In the genomic region with DNA sequence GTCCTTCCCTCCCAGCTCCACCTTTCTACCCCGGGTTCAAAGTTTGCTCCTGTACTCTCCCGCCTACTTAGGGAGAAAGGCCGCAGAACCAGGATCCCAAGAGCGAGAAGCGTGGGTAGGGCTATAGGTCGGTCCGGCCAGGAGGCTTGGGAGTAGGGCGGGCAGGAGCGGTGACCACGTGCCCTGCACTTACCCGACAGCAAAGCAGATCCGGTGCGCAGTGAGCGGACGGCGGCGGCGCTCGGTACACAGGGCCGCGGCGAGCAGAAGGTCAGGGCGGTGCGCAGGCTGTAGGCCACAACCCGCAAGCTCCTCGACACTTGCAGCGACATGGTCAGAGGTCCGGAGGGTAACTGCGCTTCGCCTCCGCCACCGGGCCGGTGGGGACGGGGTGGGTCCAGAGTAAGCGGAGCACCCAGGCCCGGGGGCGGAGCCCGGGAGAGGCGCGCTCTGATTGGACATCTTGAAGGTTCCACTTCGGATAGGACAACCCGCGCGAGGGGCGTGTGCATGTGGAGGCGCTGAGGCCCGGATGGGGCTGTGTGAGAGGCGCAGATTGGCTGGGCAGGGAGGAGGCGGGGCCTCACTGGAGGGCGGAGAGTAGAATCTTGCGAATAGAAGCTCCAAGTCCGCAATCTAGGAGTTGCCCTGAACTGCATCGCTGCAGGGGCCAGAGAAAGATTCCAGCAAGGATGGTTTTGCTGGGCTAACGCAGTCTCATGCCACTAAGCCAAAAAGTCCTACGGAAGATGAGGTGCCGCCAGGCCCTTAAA, we compare ENCODE assay signal across 8 mouse cellular contexts. TPM values are rescaled to one million over a fixed set of nuclear protein-coding genes. Genes with fewer than 3 reads are reported as not detected.
DNase-seq lines count a peak whose midpoint lies in the region; ATAC-seq and TF ChIP-seq lines count a peak whose summit lies in the region.

Gene Gcsh (minus strand): TSS at position 443 of the 773 bp plus-strand sequence.

- no peaks in the 10 kb centered on the region for H3K36me3 ChIP-seq in embryonic facial prominence, embryonic 15.5 days
- 0 out of 2 replicates have a peak, but pooled peaks cover 2% of the 10 kb centered on the region for H3K36me3 ChIP-seq in limb, embryonic 14.5 days (ENCODE audit: control insufficient read depth, insufficient read depth, low read length)
- no peaks in the 10 kb centered on the region for H3K36me3 ChIP-seq in midbrain, postnatal 0 days (ENCODE audit: insufficient read depth, low read length)

- H3K9me3 ChIP-seq in embryonic facial prominence, embryonic 15.5 days (replicated peaks): no peaks in the 10 kb centered on the region
- H3K9me3 ChIP-seq in limb, embryonic 14.5 days (ENCODE audit: control insufficient read depth, low read length): no peaks in the 10 kb centered on the region
- H3K9me3 ChIP-seq in midbrain, postnatal 0 days (ENCODE audit: low read length): no peaks in the 10 kb centered on the region

- TF ChIP-seq POLR2A in bone marrow, adult 2 months (IDR thresholded peaks at IDR 0.05; ENCODE audit: borderline replicate concordance, control insufficient read depth, low read depth, low read length): 0 out of 2 replicates have a peak, but pooled peaks have one; percentile 32
- peak; percentile 83; the same call in 1 of the 2 replicates for TF ChIP-seq POLR2A in limb, embryonic 14.5 days (IDR thresholded peaks at IDR 0.05; ENCODE audit: borderline replicate concordance, extremely low read depth, insufficient read depth, insufficient read length)

- no peak; the same call in 1 of the 2 replicates for TF ChIP-seq CTCF in bone marrow, adult 2 months (IDR thresholded peaks at IDR 0.05; ENCODE audit: control insufficient read depth, insufficient read depth, low read length)
- no peak for TF ChIP-seq CTCF in midbrain, postnatal 0 days (IDR thresholded peaks at IDR 0.05)

- peak; percentile 99 for DNase-seq in 416B (ENCODE audit: low read depth)
- DNase-seq in heart, adult 8-10 months (ENCODE audit: low spot score): peak; percentile 99
- peak; percentile 100 for DNase-seq in kidney, adult 9 months
- peak; percentile 99 for DNase-seq in limb, embryonic 14.5 days (ENCODE audit: low spot score)
- DNase-seq in midbrain, postnatal 0 days (ENCODE audit: low spot score): peak; percentile 99
- DNase-seq in spleen, postnatal 14 days (ENCODE audit: low spot score in 2 of 2): peak; percentile 89 to 93

- H3K4me2 ChIP-seq in embryonic facial prominence, embryonic 15.5 days (replicated peaks): peak within 1 kb of the TSS; percentile 95
- peak within 1 kb of the TSS; percentile 76 for H3K4me2 ChIP-seq in limb, embryonic 14.5 days (replicated peaks; ENCODE audit: low read depth, low read length, severe bottlenecking)
- peak within 1 kb of the TSS; percentile 91 for H3K4me2 ChIP-seq in midbrain, postnatal 0 days (ENCODE audit: low read depth, low read length, poor library complexity, severe bottlenecking)

- H3K4me3 ChIP-seq in bone marrow, adult 2 months (replicated peaks; ENCODE audit: control insufficient read depth, low read depth, low read length): peak within 1 kb of the TSS; percentile 96
- H3K4me3 ChIP-seq in embryonic facial prominence, embryonic 15.5 days (replicated peaks): peak within 1 kb of the TSS; percentile 87
- H3K4me3 ChIP-seq in limb, embryonic 14.5 days (replicated peaks; ENCODE audit: low read length): peak within 1 kb of the TSS; percentile 62
- peak within 1 kb of the TSS; percentile 69 for H3K4me3 ChIP-seq in midbrain, postnatal 0 days (ENCODE audit: low read depth, low read length)

- ATAC-seq in embryonic facial prominence, embryonic 15.5 days (ENCODE audit: insufficient number of reproducible peaks, low FRiP score, low TSS enrichment, low read depth): peak; percentile 100
- ATAC-seq in limb, embryonic 14.5 days (ENCODE audit: low FRiP score, low read depth): peak; percentile 100
- peak; percentile 100 for ATAC-seq in midbrain, postnatal 0 days (ENCODE audit: low FRiP score)

- H3K9ac ChIP-seq in embryonic facial prominence, embryonic 15.5 days: peak within 1 kb of the TSS; percentile 57
- peak within 1 kb of the TSS; percentile 64 for H3K9ac ChIP-seq in limb, embryonic 14.5 days (ENCODE audit: low read depth, low read length, severe bottlenecking)
- peak within 1 kb of the TSS; percentile 54 for H3K9ac ChIP-seq in midbrain, postnatal 0 days (replicated peaks; ENCODE audit: low read length, poor library complexity, severe bottlenecking)

- no peaks in the 10 kb centered on the region for H3K27me3 ChIP-seq in embryonic facial prominence, embryonic 15.5 days
- no peaks in the 10 kb centered on the region for H3K27me3 ChIP-seq in limb, embryonic 14.5 days (ENCODE audit: control insufficient read depth, insufficient read depth, low read length)
- no peaks in the 10 kb centered on the region for H3K27me3 ChIP-seq in midbrain, postnatal 0 days (ENCODE audit: insufficient read depth, low read length)

- H3K4me1 ChIP-seq in bone marrow, adult 2 months (ENCODE audit: control insufficient read depth, insufficient read depth, low read length): peaks cover 1% of the 10 kb centered on the region; the same call in 1 of the 2 replicates
- peaks cover 14% of the 10 kb centered on the region; the same call in 1 of the 2 replicates for H3K4me1 ChIP-seq in embryonic facial prominence, embryonic 15.5 days
- peaks cover 7% of the 10 kb centered on the region for H3K4me1 ChIP-seq in limb, embryonic 14.5 days (ENCODE audit: control insufficient read depth, insufficient read depth, low read length)
- H3K4me1 ChIP-seq in midbrain, postnatal 0 days (ENCODE audit: insufficient read depth, low read length): no peaks in the 10 kb centered on the region

- WGBS in bone marrow, adult 2 months: 1% methylated on average over 56 of the region's 56 CpGs
- WGBS in embryonic facial prominence, embryonic 15.5 days: under 1% methylated on average over 56 of the region's 56 CpGs
- under 1% methylated on average over 55 of the region's 56 CpGs for WGBS in limb, embryonic 14.5 days
- WGBS in midbrain, postnatal 0 days: under 1% methylated on average over 54 of the region's 56 CpGs

- peak within 1 kb of the TSS; percentile 48; the same call in 1 of the 2 replicates for H3K27ac ChIP-seq in bone marrow, adult 2 months (ENCODE audit: control insufficient read depth, insufficient read depth, low read depth, low read length, poor library complexity)
- peak within 1 kb of the TSS; percentile 70; the same call in 1 of the 2 replicates for H3K27ac ChIP-seq in embryonic facial prominence, embryonic 15.5 days (replicated peaks)
- H3K27ac ChIP-seq in limb, embryonic 14.5 days (replicated peaks; ENCODE audit: low read depth, low read length): 0 out of 2 replicates have a peak within 1 kb of the TSS, but pooled peaks have one; percentile 19
- H3K27ac ChIP-seq in midbrain, postnatal 0 days (ENCODE audit: low read depth, low read length): no peak within 1 kb of the TSS

RNA-seq across cellular contexts. Expression of gene Gcsh, which starts in this region (rescaled TPM):
- 6.8 and 29.3 TPM in 2 replicates for polyA plus RNA-seq in bone marrow, adult 2 months (2011; ENCODE audit: insufficient read depth, insufficient read length, low replicate concordance, missing spikeins)
- polyA plus RNA-seq in embryonic facial prominence, embryonic 15.5 days (2015; fragmentation: Nextera tagmentation; extraction: Ambion mirVana): 82.4 and 86.5 TPM in 2 replicates
- total RNA-seq in heart, adult 8-10 months (2022): 10 to 100 TPM; 57.7 to 67.7 (median 62.0) TPM
- polyA plus RNA-seq in limb, embryonic 14.5 days (2012; rRNA removed): 55.5 and 68.2 TPM in 2 replicates
- polyA plus RNA-seq in limb, embryonic 14.5 days (2014; fragmentation: Nextera tagmentation; extraction: Ambion mirVana): 121 and 122 TPM in 2 replicates
- total RNA-seq in midbrain, postnatal 0 days (2014; rRNA removed): 46.5 and 53.8 TPM in 2 replicates
- polyA plus RNA-seq in midbrain, postnatal 0 days (2015; fragmentation: Nextera tagmentation; extraction: Ambion mirVana): 93.9 and 106 TPM in 2 replicates
